ENCODE assay signal across 8 mouse cellular contexts in the genomic region with DNA sequence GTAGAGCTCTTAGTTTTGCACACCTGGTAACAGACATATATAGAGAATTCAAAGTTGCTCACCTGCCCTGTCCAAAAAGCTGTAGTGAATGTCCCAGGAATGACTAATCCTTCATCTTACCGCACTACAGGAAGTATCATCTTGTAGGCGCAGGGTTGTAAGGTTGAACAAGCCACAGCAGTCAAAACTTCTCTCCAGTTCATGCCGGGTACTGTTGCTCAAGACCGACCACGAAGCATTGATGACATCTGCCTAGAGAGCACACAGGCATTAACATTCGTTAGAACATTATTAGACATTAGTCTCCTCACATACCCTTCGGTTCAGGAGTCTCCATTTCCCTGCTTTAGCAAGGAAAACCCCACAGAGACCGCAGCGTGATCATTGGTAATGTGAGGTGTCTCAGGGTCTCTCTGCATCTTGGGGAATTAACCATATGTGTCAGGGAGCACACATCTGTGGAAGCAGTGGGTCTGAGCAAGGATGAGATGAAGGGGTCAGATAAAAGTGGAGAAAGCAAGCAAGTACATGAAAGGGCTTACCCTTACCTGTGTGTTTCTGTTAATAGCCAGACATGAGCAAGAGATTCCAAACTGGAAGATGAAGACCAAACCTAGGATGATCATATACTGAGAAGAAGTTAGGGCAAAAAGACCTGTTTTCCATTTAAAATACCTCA. TPM values are rescaled to one million over a fixed set of nuclear protein-coding genes. Genes with fewer than 3 reads are reported as not detected.
DNase-seq lines count a peak whose midpoint lies in the region; ATAC-seq lines count a peak whose summit lies in the region.

No protein-coding gene starts in this region.

- peak overlapping the region; percentile 67 for H3K4me3 ChIP-seq in forebrain, embryonic 15.5 days
- peak overlapping the region; percentile 73 for H3K4me3 ChIP-seq in liver, embryonic 13.5 days (replicated peaks)

- WGBS in forebrain, embryonic 15.5 days, result 83% methylated on average over 9 of the region's 9 CpGs
- WGBS in liver, embryonic 13.5 days (ENCODE audit: insufficient replicate concordance), result 39% methylated on average over 9 of the region's 9 CpGs

- peak overlapping the region; percentile 71 for H3K9ac ChIP-seq in forebrain, embryonic 15.5 days (replicated peaks)
- H3K9ac ChIP-seq in liver, embryonic 13.5 days, result peak overlapping the region; percentile 79

- peaks cover 43% of the 10 kb centered on the region for H3K36me3 ChIP-seq in forebrain, embryonic 15.5 days
- H3K36me3 ChIP-seq in liver, embryonic 13.5 days, result peaks cover 39% of the 10 kb centered on the region

- H3K9me3 ChIP-seq in forebrain, embryonic 15.5 days, result no peaks in the 10 kb centered on the region
- no peaks in the 10 kb centered on the region for H3K9me3 ChIP-seq in liver, embryonic 13.5 days (replicated peaks)

- DNase-seq in embryo, embryonic 10.5 days (ENCODE audit: low spot score), result peak; percentile 13
- no peak for DNase-seq in embryo, embryonic 11 days
- DNase-seq in 416B (ENCODE audit: low read depth), result peak; percentile 88
- DNase-seq in liver, embryonic 13.5 days, result no peak
- DNase-seq in cerebellum, adult 8-10 months, result no peak
- no peak for DNase-seq in testis, postnatal 10 days (ENCODE audit: low spot score)
- no peak for DNase-seq in kidney, postnatal 4 days

- no peak for ATAC-seq in forebrain, embryonic 15.5 days (replicated peaks)
- no peak for ATAC-seq in liver, embryonic 13.5 days (ENCODE audit: low read depth)

- peak overlapping the region; percentile 88 for H3K4me2 ChIP-seq in forebrain, embryonic 15.5 days (replicated peaks)
- peak overlapping the region; percentile 89 for H3K4me2 ChIP-seq in liver, embryonic 13.5 days

- H3K27ac ChIP-seq in forebrain, embryonic 15.5 days (replicated peaks), result peak overlapping the region; percentile 95
- peak overlapping the region; percentile 77 for H3K27ac ChIP-seq in liver, embryonic 13.5 days

- H3K27me3 ChIP-seq in forebrain, embryonic 15.5 days, result no peaks in the 10 kb centered on the region
- H3K27me3 ChIP-seq in liver, embryonic 13.5 days, result no peaks in the 10 kb centered on the region

- peaks cover 41% of the 10 kb centered on the region for H3K4me1 ChIP-seq in forebrain, embryonic 15.5 days
- H3K4me1 ChIP-seq in liver, embryonic 13.5 days (replicated peaks), result peaks cover 75% of the 10 kb centered on the region

RNA-seq across cellular contexts. Expression of gene Tspan31, which starts 1.6 kb away (rescaled TPM):
- polyA plus RNA-seq in forebrain, embryonic 15.5 days (2015; fragmentation: Nextera tagmentation; extraction: Ambion mirVana), result 118 and 122 TPM in 2 replicates
- polyA plus RNA-seq in liver, embryonic 13.5 days (2015; fragmentation: Nextera tagmentation; extraction: Ambion mirVana), result 69.4 and 77.7 TPM in 2 replicates

RNA-seq across cellular contexts. Expression of gene Cdk4, which starts 5.2 kb away (rescaled TPM):
- polyA plus RNA-seq in forebrain, embryonic 15.5 days (2015; fragmentation: Nextera tagmentation; extraction: Ambion mirVana), result 1,729 and 1,809 TPM in 2 replicates
- 645 and 664 TPM in 2 replicates for polyA plus RNA-seq in liver, embryonic 13.5 days (2015; fragmentation: Nextera tagmentation; extraction: Ambion mirVana)

RNA-seq across cellular contexts. Expression of gene Agap2, which starts 6.6 kb away (rescaled TPM):
- polyA plus RNA-seq in forebrain, embryonic 15.5 days (2015; fragmentation: Nextera tagmentation; extraction: Ambion mirVana), result 2.9 and 3.0 TPM in 2 replicates
- 0.41 and 0.85 TPM in 2 replicates for polyA plus RNA-seq in liver, embryonic 13.5 days (2015; fragmentation: Nextera tagmentation; extraction: Ambion mirVana)

RNA-seq across cellular contexts. Expression of gene March9, which starts 8.5 kb away (rescaled TPM):
- polyA plus RNA-seq in forebrain, embryonic 15.5 days (2015; fragmentation: Nextera tagmentation; extraction: Ambion mirVana), result 5.6 and 7.0 TPM in 2 replicates
- polyA plus RNA-seq in liver, embryonic 13.5 days (2015; fragmentation: Nextera tagmentation; extraction: Ambion mirVana), result 0.07 TPM in 1 of 2 replicates, not detected in the other

RNA-seq across cellular contexts. Expression of gene Cyp27b1, which starts 20.4 kb away (rescaled TPM):
- polyA plus RNA-seq in forebrain, embryonic 15.5 days (2015; fragmentation: Nextera tagmentation; extraction: Ambion mirVana), result 0.11 and 0.15 TPM in 2 replicates
- not detected in 2 replicates for polyA plus RNA-seq in liver, embryonic 13.5 days (2015; fragmentation: Nextera tagmentation; extraction: Ambion mirVana)

Comparison
In these comparisons a context has a peak if more than half of its experiments do, and no peak if none do; other contexts are left out.
1. DNase-seq: peak in embryo, embryonic 10.5 days (single experiment) and 416B (single experiment); none in embryo, embryonic 11 days (single experiment), liver, embryonic 13.5 days (single experiment), cerebellum, adult 8-10 months (single experiment), testis, postnatal 10 days (single experiment) and kidney, postnatal 4 days (0 of 2).